In the genomic region with DNA sequence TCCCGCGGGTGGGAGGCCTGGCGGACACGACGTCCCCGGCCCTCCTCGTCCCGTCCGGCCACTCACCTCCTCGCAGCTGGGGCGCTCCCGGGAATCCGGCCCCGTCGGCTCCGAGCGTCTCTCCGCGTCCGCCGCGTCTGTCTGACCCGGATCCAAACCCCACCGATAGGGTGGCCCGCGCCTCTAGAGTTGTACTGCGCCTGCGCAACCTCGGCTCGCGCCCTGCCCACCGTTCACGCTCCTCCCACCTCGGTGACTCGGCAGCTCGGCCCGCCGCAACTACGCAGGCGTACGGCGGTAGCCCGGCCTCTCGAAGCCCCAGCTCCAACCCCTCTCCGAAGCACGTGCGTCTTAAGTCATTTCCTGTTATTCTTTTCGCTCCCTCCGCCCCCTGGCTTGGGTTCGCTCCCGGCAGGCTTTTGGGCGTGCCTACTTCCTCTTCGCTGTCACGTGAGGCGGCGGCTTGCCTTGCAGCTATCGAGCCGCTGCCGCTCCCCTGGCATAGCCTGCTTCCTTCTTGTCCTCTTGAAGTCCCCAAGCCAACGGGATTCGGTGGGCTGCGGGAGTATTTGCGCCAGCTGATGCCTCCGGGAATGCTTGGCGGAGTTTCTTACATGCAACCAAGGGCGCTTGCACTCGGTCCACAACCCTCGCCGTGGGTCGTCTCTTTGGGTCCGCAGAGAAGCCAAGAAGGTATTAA, we compare ENCODE assay signal across 7 mouse cellular contexts. TPM values are rescaled to one million over a fixed set of nuclear protein-coding genes. Genes with fewer than 3 reads are reported as not detected.
DNase-seq lines count a peak whose midpoint lies in the region; ATAC-seq lines count a peak whose summit lies in the region.

No protein-coding gene starts in this region.

- H3K9ac ChIP-seq in embryonic facial prominence, embryonic 12.5 days = peak overlapping the region; percentile 88
- peak overlapping the region; percentile 91 for H3K9ac ChIP-seq in limb, embryonic 11.5 days (ENCODE audit: low read length)
- H3K9ac ChIP-seq in midbrain, embryonic 14.5 days (replicated peaks; ENCODE audit: low read length) = peak overlapping the region; percentile 68

- peaks cover 8% of the 10 kb centered on the region for H3K36me3 ChIP-seq in embryonic facial prominence, embryonic 12.5 days
- no peaks in the 10 kb centered on the region for H3K36me3 ChIP-seq in limb, embryonic 11.5 days (ENCODE audit: control insufficient read depth, insufficient read depth, low read length)
- H3K36me3 ChIP-seq in midbrain, embryonic 14.5 days (ENCODE audit: control insufficient read depth, insufficient read depth, low read length) = peaks cover 14% of the 10 kb centered on the region; the same call in 1 of the 2 replicates

- peak; percentile 99 for ATAC-seq in embryonic facial prominence, embryonic 12.5 days (ENCODE audit: insufficient number of reproducible peaks, insufficient read depth, low FRiP score, low TSS enrichment)
- peak; percentile 99 for ATAC-seq in limb, embryonic 11.5 days (ENCODE audit: insufficient number of reproducible peaks, low FRiP score, low TSS enrichment, low read depth)
- peak; percentile 99 for ATAC-seq in midbrain, embryonic 14.5 days (ENCODE audit: low FRiP score, low TSS enrichment)

- H3K9me3 ChIP-seq in embryonic facial prominence, embryonic 12.5 days = no peaks in the 10 kb centered on the region
- no peaks in the 10 kb centered on the region for H3K9me3 ChIP-seq in limb, embryonic 11.5 days (ENCODE audit: control insufficient read depth, low read length)
- no peaks in the 10 kb centered on the region for H3K9me3 ChIP-seq in midbrain, embryonic 14.5 days (ENCODE audit: control insufficient read depth, low read length)

- DNase-seq in adrenal gland, postnatal 25 days = peak; percentile 99
- peak; percentile 100 for DNase-seq in heart, adult 11 months
- peak; percentile 99 for DNase-seq in kidney, adult 18-20 months
- DNase-seq in limb, embryonic 11.5 days (ENCODE audit: low spot score) = peak; percentile 98
- DNase-seq in midbrain, embryonic 14.5 days = peak; percentile 99
- peak; percentile 99 to 100 for DNase-seq in spleen, adult 18-20 months

- H3K4me2 ChIP-seq in embryonic facial prominence, embryonic 12.5 days (replicated peaks) = peak overlapping the region; percentile 85
- H3K4me2 ChIP-seq in limb, embryonic 11.5 days (ENCODE audit: low read depth, severe bottlenecking) = peak overlapping the region; percentile 75
- H3K4me2 ChIP-seq in midbrain, embryonic 14.5 days (ENCODE audit: low read length) = peak overlapping the region; percentile 92

- WGBS in embryonic facial prominence, embryonic 12.5 days = under 1% methylated on average over 71 of the region's 71 CpGs
- WGBS in limb, embryonic 11.5 days = under 1% methylated on average over 60 of the region's 71 CpGs
- under 1% methylated on average over 69 of the region's 71 CpGs for WGBS in midbrain, embryonic 14.5 days

- H3K27me3 ChIP-seq in embryonic facial prominence, embryonic 12.5 days = no peaks in the 10 kb centered on the region
- H3K27me3 ChIP-seq in limb, embryonic 11.5 days (ENCODE audit: control insufficient read depth, insufficient read depth, low read length) = no peaks in the 10 kb centered on the region
- H3K27me3 ChIP-seq in midbrain, embryonic 14.5 days (ENCODE audit: control insufficient read depth, insufficient read depth, low read length) = no peaks in the 10 kb centered on the region

- H3K4me1 ChIP-seq in embryonic facial prominence, embryonic 12.5 days = peaks cover 20% of the 10 kb centered on the region
- peaks cover 6% of the 10 kb centered on the region for H3K4me1 ChIP-seq in limb, embryonic 11.5 days (ENCODE audit: control insufficient read depth, insufficient read depth, low read length)
- peaks cover 26% of the 10 kb centered on the region for H3K4me1 ChIP-seq in midbrain, embryonic 14.5 days (ENCODE audit: control insufficient read depth, insufficient read depth, low read length)

- peak overlapping the region; percentile 99 for H3K4me3 ChIP-seq in embryonic facial prominence, embryonic 12.5 days
- peak overlapping the region; percentile 98 for H3K4me3 ChIP-seq in limb, embryonic 11.5 days (ENCODE audit: low read depth, low read length)
- H3K4me3 ChIP-seq in midbrain, embryonic 14.5 days (replicated peaks; ENCODE audit: low read depth, low read length) = peak overlapping the region; percentile 81

- H3K27ac ChIP-seq in embryonic facial prominence, embryonic 12.5 days = peak overlapping the region; percentile 80
- peak overlapping the region; percentile 47; the same call in 1 of the 2 replicates for H3K27ac ChIP-seq in limb, embryonic 11.5 days (replicated peaks; ENCODE audit: low read depth, low read length)
- peak overlapping the region; percentile 71 for H3K27ac ChIP-seq in midbrain, embryonic 14.5 days (replicated peaks; ENCODE audit: low read depth, low read length)

RNA-seq across cellular contexts. Expression of gene Oser1, which starts 5.0 kb away (rescaled TPM):
- 34.2 and 36.7 TPM in 2 replicates for total RNA-seq in adrenal gland, postnatal 25 days (2021)
- 85.4 and 87.3 TPM in 2 replicates for polyA plus RNA-seq in embryonic facial prominence, embryonic 12.5 days (2016; fragmentation: Nextera tagmentation; extraction: Ambion mirVana)
- 88.3 and 92.5 TPM in 2 replicates for polyA plus RNA-seq in limb, embryonic 11.5 days (2014; fragmentation: Nextera tagmentation; extraction: Ambion mirVana)
- 78.5 and 84.3 TPM in 2 replicates for polyA plus RNA-seq in midbrain, embryonic 14.5 days (2014; fragmentation: Nextera tagmentation; extraction: Ambion mirVana)

RNA-seq across cellular contexts. Expression of gene Gdap1l1, which starts 18.8 kb away (rescaled TPM):
- 2.8 and 3.7 TPM in 2 replicates for total RNA-seq in adrenal gland, postnatal 25 days (2021)
- polyA plus RNA-seq in embryonic facial prominence, embryonic 12.5 days (2016; fragmentation: Nextera tagmentation; extraction: Ambion mirVana) = 7.5 and 10.4 TPM in 2 replicates
- polyA plus RNA-seq in limb, embryonic 11.5 days (2014; fragmentation: Nextera tagmentation; extraction: Ambion mirVana) = 0.28 and 0.51 TPM in 2 replicates
- polyA plus RNA-seq in midbrain, embryonic 14.5 days (2014; fragmentation: Nextera tagmentation; extraction: Ambion mirVana) = 135 and 150 TPM in 2 replicates

RNA-seq across cellular contexts. Expression of gene Jph2, which starts 21.7 kb away (rescaled TPM):
- total RNA-seq in adrenal gland, postnatal 25 days (2021) = 2.7 and 2.8 TPM in 2 replicates
- polyA plus RNA-seq in embryonic facial prominence, embryonic 12.5 days (2016; fragmentation: Nextera tagmentation; extraction: Ambion mirVana) = 1.5 TPM in 2 replicates
- 0.16 and 0.45 TPM in 2 replicates for polyA plus RNA-seq in limb, embryonic 11.5 days (2014; fragmentation: Nextera tagmentation; extraction: Ambion mirVana)
- 0.30 and 0.37 TPM in 2 replicates for polyA plus RNA-seq in midbrain, embryonic 14.5 days (2014; fragmentation: Nextera tagmentation; extraction: Ambion mirVana)

RNA-seq across cellular contexts. Expression of gene Fitm2, which starts 52.9 kb away (rescaled TPM):
- total RNA-seq in adrenal gland, postnatal 25 days (2021) = 61.2 and 74.5 TPM in 2 replicates
- polyA plus RNA-seq in embryonic facial prominence, embryonic 12.5 days (2016; fragmentation: Nextera tagmentation; extraction: Ambion mirVana) = 10.7 and 11.0 TPM in 2 replicates
- 9.5 and 9.6 TPM in 2 replicates for polyA plus RNA-seq in limb, embryonic 11.5 days (2014; fragmentation: Nextera tagmentation; extraction: Ambion mirVana)
- 13.0 and 13.6 TPM in 2 replicates for polyA plus RNA-seq in midbrain, embryonic 14.5 days (2014; fragmentation: Nextera tagmentation; extraction: Ambion mirVana)

Comparison
In these comparisons a context has a peak if more than half of its experiments do, and no peak if none do; other contexts are left out.
1. Peak in every context shown above with its lines: DNase-seq, ATAC-seq, H3K4me3 ChIP-seq and H3K27ac ChIP-seq.
2. RNA of gene Gdap1l1, which starts 18.8 kb away (polyA plus RNA-seq): 135 to 150 TPM in midbrain, embryonic 14.5 days; 7.5 to 10.4 TPM in embryonic facial prominence, embryonic 12.5 days and 0.28 to 0.51 TPM in limb, embryonic 11.5 days; every median in the first group is over 10 times any median in the second.